ENCODE assay signal across 26 mouse cellular contexts in genomic region chr6:124474621-124475020, GRCm38 (mm10). TPM values are rescaled to one million over a fixed set of nuclear protein-coding genes. Genes with fewer than 3 reads are reported as not detected.
DNase-seq lines count a peak whose midpoint lies in the region; ATAC-seq and TF ChIP-seq lines count a peak whose summit lies in the region.
"Had no signal": no experiment of that assay in that cellular context is flagged by ENCODE, and none has a peak within 500 bp of the region (broad histone marks: within the 10 kb centered on the region; RNA-seq: fewer than 3 reads in every experiment).

No protein-coding gene starts in this region.

- peak; percentile 95 for DNase-seq in 416B (ENCODE audit: low read depth)
- no peak for DNase-seq in ES-E14 (ENCODE audit: low read depth, low spot score)
- DNase-seq in ZHBTc4 (ENCODE audit: low read depth, low spot score), result peak; percentile 94
- no peak for DNase-seq in hindbrain, embryonic 14.5 days (ENCODE audit: low spot score)
- DNase-seq in thymus, postnatal 4 days, result no peak
- DNase-seq: adrenal gland, adult 8-10 months; cerebellum, adult 8-10 months; cerebellum, postnatal 25 days; gastrocnemius, adult 2 months; heart, postnatal 14 days; kidney, adult 18-20 months; kidney, postnatal 4 days; layer of hippocampus, postnatal 36 days; lung, postnatal 36 days had no signal

- H3K9me3 ChIP-seq in ES-E14 (ENCODE audit: control insufficient read depth, insufficient read depth, low read depth, low read length), result no peaks in the 10 kb centered on the region
- no peaks in the 10 kb centered on the region for H3K9me3 ChIP-seq in hindbrain, embryonic 14.5 days (ENCODE audit: control insufficient read depth, low read length)
- no peaks in the 10 kb centered on the region for H3K9me3 ChIP-seq in midbrain, embryonic 16.5 days (replicated peaks; ENCODE audit: control insufficient read depth, low read length, poor library complexity, severe bottlenecking)
- H3K9me3 ChIP-seq: embryonic facial prominence, embryonic 10.5 days; embryonic facial prominence, embryonic 15.5 days; forebrain, embryonic 15.5 days; G1E; hindbrain, embryonic 10.5 days; limb, embryonic 10.5 days; limb, embryonic 15.5 days had no signal

- peaks cover 15% of the 10 kb centered on the region for H3K36me3 ChIP-seq in C2C12 (ENCODE audit: control insufficient read depth, insufficient read depth)
- H3K36me3 ChIP-seq in ES-E14 (ENCODE audit: control insufficient read depth, insufficient read depth, low read length, poor library complexity, severe bottlenecking), result peaks cover 11% of the 10 kb centered on the region
- no peaks in the 10 kb centered on the region for H3K36me3 ChIP-seq in hindbrain, embryonic 14.5 days (replicated peaks; ENCODE audit: control insufficient read depth, insufficient read depth)
- no peaks in the 10 kb centered on the region for H3K36me3 ChIP-seq in midbrain, embryonic 16.5 days (ENCODE audit: control insufficient read depth, insufficient read depth, low read length)
- H3K36me3 ChIP-seq: embryonic facial prominence, embryonic 10.5 days; embryonic facial prominence, embryonic 15.5 days; forebrain, embryonic 15.5 days; G1E; hindbrain, embryonic 10.5 days; limb, embryonic 10.5 days; limb, embryonic 15.5 days had no signal

- H3K27me3 ChIP-seq in C2C12 (ENCODE audit: control insufficient read depth, insufficient read depth, insufficient read length), result peaks cover 5% of the 10 kb centered on the region
- H3K27me3 ChIP-seq in hindbrain, embryonic 14.5 days (ENCODE audit: control insufficient read depth, insufficient read depth, low read length), result no peaks in the 10 kb centered on the region
- no peaks in the 10 kb centered on the region for H3K27me3 ChIP-seq in midbrain, embryonic 16.5 days (ENCODE audit: control insufficient read depth, insufficient read depth, low read depth, low read length)
- H3K27me3 ChIP-seq: embryonic facial prominence, embryonic 15.5 days; forebrain, embryonic 15.5 days; limb, embryonic 15.5 days had no signal

- H3K4me3 ChIP-seq in C2C12 (ENCODE audit: insufficient read depth, poor library complexity, severe bottlenecking) (peak overlapping the region; percentile 91), ES-E14 (ENCODE audit: insufficient read depth in 1 of 2, low read depth in 1 of 2, low read length in 2 of 2, poor library complexity in 1 of 2, severe bottlenecking in 1 of 2) (peak overlapping the region; percentile 76 to 83)
- no peak overlapping the region for H3K4me3 ChIP-seq in hindbrain, embryonic 14.5 days (replicated peaks; ENCODE audit: low read length)
- H3K4me3 ChIP-seq in midbrain, embryonic 16.5 days (ENCODE audit: low read depth, low read length), result no peak overlapping the region
- H3K4me3 ChIP-seq: embryonic facial prominence, embryonic 10.5 days; embryonic facial prominence, embryonic 15.5 days; forebrain, embryonic 15.5 days; gastrocnemius, adult 2 months; hindbrain, embryonic 10.5 days; limb, embryonic 10.5 days; limb, embryonic 15.5 days had no signal

- peaks cover 5% of the 10 kb centered on the region for H3K79me3 ChIP-seq in C2C12 (ENCODE audit: low read depth)

- H3K27ac ChIP-seq in ES-E14 (ENCODE audit: insufficient read depth, low read depth, low read length, poor library complexity, severe bottlenecking), result peak overlapping the region; percentile 88
- H3K27ac ChIP-seq in hindbrain, embryonic 14.5 days, result no peak overlapping the region
- H3K27ac ChIP-seq in midbrain, embryonic 16.5 days (ENCODE audit: low read length), result no peak overlapping the region
- H3K27ac ChIP-seq: embryonic facial prominence, embryonic 10.5 days; embryonic facial prominence, embryonic 15.5 days; forebrain, embryonic 15.5 days; gastrocnemius, adult 2 months; hindbrain, embryonic 10.5 days; kidney, postnatal 0 days; limb, embryonic 10.5 days; limb, embryonic 15.5 days had no signal

- in situ Hi-C loops in ES-E14 (cut with MboI; ENCODE audit: low sequenced_read_pairs in 2 of 2, unreplicated experiment in 2 of 2), result no loop called here

- ATAC-seq in hindbrain, embryonic 14.5 days (ENCODE audit: low FRiP score), result no peak
- ATAC-seq in midbrain, embryonic 16.5 days, result no peak
- ATAC-seq: forebrain, embryonic 15.5 days; hindbrain, embryonic 16.5 days had no signal

- peak overlapping the region; percentile 96 for H3ac ChIP-seq in C2C12 (ENCODE audit: control insufficient read depth, insufficient read length, low read depth)

- WGBS in hindbrain, embryonic 14.5 days, result 88% methylated on average over 11 of the region's 11 CpGs
- WGBS in midbrain, embryonic 16.5 days, result 86% methylated on average over 11 of the region's 11 CpGs

- peak overlapping the region; percentile 94 for H3K9ac ChIP-seq in ES-E14 (ENCODE audit: insufficient read depth, low read depth, low read length, poor library complexity, severe bottlenecking)
- H3K9ac ChIP-seq in hindbrain, embryonic 14.5 days, result no peak overlapping the region
- no peak overlapping the region for H3K9ac ChIP-seq in midbrain, embryonic 16.5 days (ENCODE audit: low read depth, low read length)
- H3K9ac ChIP-seq: embryonic facial prominence, embryonic 15.5 days; forebrain, embryonic 15.5 days; limb, embryonic 15.5 days had no signal

- H3K79me2 ChIP-seq in C2C12 (ENCODE audit: control insufficient read depth, insufficient read depth), result peaks cover 23% of the 10 kb centered on the region

- H3K4me2 ChIP-seq in hindbrain, embryonic 14.5 days (replicated peaks), result no peak overlapping the region
- no peak overlapping the region for H3K4me2 ChIP-seq in midbrain, embryonic 16.5 days (ENCODE audit: low read length)
- H3K4me2 ChIP-seq: embryonic facial prominence, embryonic 15.5 days; forebrain, embryonic 15.5 days; limb, embryonic 15.5 days; midbrain, embryonic 11.5 days had no signal

- H3K4me1 ChIP-seq in ES-E14 (ENCODE audit: control insufficient read depth in 2 of 2, insufficient read depth in 2 of 2, low read length in 2 of 2, poor library complexity in 1 of 2), result peaks cover 4 to 15% of the 10 kb centered on the region in 2 experiments
- H3K4me1 ChIP-seq in hindbrain, embryonic 14.5 days (replicated peaks; ENCODE audit: control insufficient read depth, insufficient read depth, low read length), result no peaks in the 10 kb centered on the region
- H3K4me1 ChIP-seq in midbrain, embryonic 16.5 days (ENCODE audit: control insufficient read depth, insufficient read depth, low read length), result no peaks in the 10 kb centered on the region
- H3K4me1 ChIP-seq: forebrain, embryonic 15.5 days; limb, embryonic 10.5 days; limb, embryonic 15.5 days had no signal

- TF ChIP-seq CTCF in C2C12 (IDR thresholded peaks at IDR 0.05; ENCODE audit: control insufficient read depth, insufficient read depth, insufficient read length), result no peak

TF ChIP-seq in C2C12, 6 proteins besides CTCF, POLR2A, EP300 and RAD21:
- no peak for TF ChIP-seq USF1 (IDR thresholded peaks at IDR 0.05; ENCODE audit: low read depth)
- no peak for TF ChIP-seq FOSL1 (IDR thresholded peaks at IDR 0.05; ENCODE audit: insufficient read depth, low read length, poor library complexity, severe bottlenecking)
- TF ChIP-seq MAX (IDR thresholded peaks at IDR 0.05), result peak; percentile 28
- peak; percentile 3 for TF ChIP-seq CEBPB (IDR thresholded peaks at IDR 0.05; ENCODE audit: low read depth)
- no peak for TF ChIP-seq MYOG (IDR thresholded peaks at IDR 0.05; ENCODE audit: control insufficient read depth, extremely low read depth, insufficient read length)
- TF ChIP-seq MYOD1 (IDR thresholded peaks at IDR 0.05; ENCODE audit: control insufficient read depth, insufficient read length, low read depth), result no peak

TF ChIP-seq in ES-E14, 5 proteins besides CTCF, POLR2A, EP300 and RAD21:
- TF ChIP-seq HCFC1 (IDR thresholded peaks at IDR 0.05; ENCODE audit: borderline replicate concordance, insufficient read depth, low read length), result no peak
- TF ChIP-seq ZC3H11A (IDR thresholded peaks at IDR 0.05; ENCODE audit: borderline replicate concordance, low read depth, low read length), result no peak
- TF ChIP-seq CHD2 (IDR thresholded peaks at IDR 0.05; ENCODE audit: low read depth, low read length), result no peak
- no peak for TF ChIP-seq MAFK (IDR thresholded peaks at IDR 0.05; ENCODE audit: insufficient read depth, low read depth, low read length)
- no peak for TF ChIP-seq ZNF384 (IDR thresholded peaks at IDR 0.05; ENCODE audit: low read depth, low read length)

RNA-seq across cellular contexts. Expression of gene Clstn3, which starts 10.0 kb away (rescaled TPM):
- polyA plus RNA-seq in C2C12 (2012; fragmentation: generic; extraction: Trizol), result 1.8 TPM
- 37.0 and 79.2 TPM in 2 replicates for total RNA-seq in ES-E14 (2012; rRNA removed)
- 94.2 and 110 TPM in 2 replicates for polyA plus RNA-seq in hindbrain, embryonic 14.5 days (2014; fragmentation: Nextera tagmentation; extraction: Ambion mirVana)
- 151 and 183 TPM in 2 replicates for polyA plus RNA-seq in midbrain, embryonic 16.5 days (2015; fragmentation: Nextera tagmentation; extraction: Ambion mirVana)

RNA-seq across cellular contexts. Expression of gene C1rl, which starts 18.3 kb away (rescaled TPM):
- 0.50 TPM for polyA plus RNA-seq in C2C12 (2012; fragmentation: generic; extraction: Trizol)
- 1.0 and 2.2 TPM in 2 replicates for total RNA-seq in ES-E14 (2012; rRNA removed)
- 0.31 and 0.46 TPM in 2 replicates for polyA plus RNA-seq in hindbrain, embryonic 14.5 days (2014; fragmentation: Nextera tagmentation; extraction: Ambion mirVana)
- 0.29 and 0.36 TPM in 2 replicates for polyA plus RNA-seq in midbrain, embryonic 16.5 days (2015; fragmentation: Nextera tagmentation; extraction: Ambion mirVana)

RNA-seq across cellular contexts. Expression of gene C1ra, which starts 37.6 kb away (rescaled TPM):
- polyA plus RNA-seq in C2C12 (2012; fragmentation: generic; extraction: Trizol), result 0.62 TPM
- 0.26 and 0.31 TPM in 2 replicates for total RNA-seq in ES-E14 (2012; rRNA removed)
- 0.20 and 0.26 TPM in 2 replicates for polyA plus RNA-seq in hindbrain, embryonic 14.5 days (2014; fragmentation: Nextera tagmentation; extraction: Ambion mirVana)
- 0.31 and 0.36 TPM in 2 replicates for polyA plus RNA-seq in midbrain, embryonic 16.5 days (2015; fragmentation: Nextera tagmentation; extraction: Ambion mirVana)
- polyA plus RNA-seq: embryonic facial prominence, embryonic 10.5 days; G1E; midbrain, embryonic 11.5 days had no signal

RNA-seq across cellular contexts. Expression of gene Pex5, which starts 59.8 kb away (rescaled TPM):
- 32.9 TPM for polyA plus RNA-seq in C2C12 (2012; fragmentation: generic; extraction: Trizol)
- 34.4 and 35.7 TPM in 2 replicates for total RNA-seq in ES-E14 (2012; rRNA removed)
- 51.7 and 58.6 TPM in 2 replicates for polyA plus RNA-seq in hindbrain, embryonic 14.5 days (2014; fragmentation: Nextera tagmentation; extraction: Ambion mirVana)
- polyA plus RNA-seq in midbrain, embryonic 16.5 days (2015; fragmentation: Nextera tagmentation; extraction: Ambion mirVana), result 75.5 and 77.7 TPM in 2 replicates

Comparison
In these comparisons a context has a peak if more than half of its experiments do, and no peak if none do; other contexts are left out.
1. DNase-seq: peak in 416B (single experiment) and ZHBTc4 (single experiment); none in ES-E14 (single experiment), hindbrain, embryonic 14.5 days (single experiment) and thymus, postnatal 4 days (single experiment).
2. H3K4me3 ChIP-seq: peak in C2C12 (single experiment) and ES-E14 (2 of 2); none in hindbrain, embryonic 14.5 days (single experiment) and midbrain, embryonic 16.5 days (single experiment).
3. RNA of gene Clstn3, which starts 10.0 kb away (polyA plus RNA-seq): 151 to 183 TPM in midbrain, embryonic 16.5 days and 94.2 to 110 TPM in hindbrain, embryonic 14.5 days; 1.8 TPM in C2C12 (single experiment); every median in the first group is over 10 times any median in the second.